Mouse (Mus musculus) lung, embryonic 16.5 days (tissue): Measurements from ENCODE around the gene Tas2r143. TPM values are rescaled to one million over a fixed set of nuclear protein-coding genes. Genes with fewer than 3 reads are reported as not detected.

ENCODE experiments used
- ATAC-seq: fragments of 200-750 bp; cut with Nextera tagmentation; 2 replicates; pipeline ENCODE4 v1.8.0; 2017; ENCODE audit warnings: low read depth, mild to moderate bottlenecking, moderate library complexity
- H3K27ac ChIP-seq: fragments of 300-500 bp; sonication (generic); 2 replicates; pipeline ENCODE4 v1.5.1; 2014; ENCODE audit warnings: mild to moderate bottlenecking, control low read depth, low read length
- H3K27me3 ChIP-seq: fragments of 300-500 bp; sonication (generic); 2 replicates; pipeline ENCODE4 v1.6.1; 2014; ENCODE audit warnings: low read depth, low read length, mixed read lengths; ENCODE audit not compliant: control insufficient read depth, insufficient read depth
- H3K36me3 ChIP-seq: fragments of 300-500 bp; sonication (generic); 2 replicates; pipeline ENCODE4 v1.6.1; 2014; ENCODE audit warnings: low read length; ENCODE audit not compliant: control insufficient read depth, insufficient read depth
- H3K4me1 ChIP-seq: fragments of 300-500 bp; sonication (generic); replicated peaks from 2 replicates; pipeline ENCODE4 v1.6.1; 2014; ENCODE audit warnings: low read length, mixed read lengths; ENCODE audit not compliant: control insufficient read depth, insufficient read depth
- H3K4me2 ChIP-seq: fragments of 300-500 bp; sonication (generic); 2 replicates; pipeline ENCODE4 v1.6.1; 2014; ENCODE audit warnings: low read depth, low read length, control low read depth
- H3K4me3 ChIP-seq: fragments of 300-500 bp; sonication (generic); 2 replicates; pipeline ENCODE4 v1.5.1; 2014; ENCODE audit warnings: mild to moderate bottlenecking, low read length, control low read depth
- H3K9ac ChIP-seq: fragments of 300-500 bp; sonication (generic); 2 replicates; pipeline ENCODE4 v1.6.1; 2014; ENCODE audit warnings: low read length, control low read depth
- H3K9me3 ChIP-seq: fragments of 300-500 bp; sonication (generic); 2 replicates; pipeline ENCODE4 v1.6.1; 2016; ENCODE audit warnings: low read length; ENCODE audit not compliant: control insufficient read depth
- WGBS: fragments of 180-500 bp; shearing (Covaris S2); extraction: QIAGEN DNeasy Blood & Tissue Kit; methylation state at CpG from one replicate; pipeline ENCODE4 v1.1.7; 2014; 5-methylcytosine and 5-hydroxymethylcytosine counted together
- polyA plus RNA-seq: library from polyadenylated mRNA; unstranded; fragments of >200 nt; fragmentation: Nextera tagmentation; extraction: Ambion mirVana; gene quantifications from 2 replicates; pipeline ENCODE4 v1.2.1, GENCODE M21; 2015

Tas2r143 gene
- polyA plus RNA-seq, 1 experiment from 2014 or later = not detected

GRCm38 (mm10) chr6:42364066-42364465 lies 36.0 kb upstream of the Tas2r143 start:
- H3K4me3 ChIP-seq = no peak overlapping the region
- H3K4me1 ChIP-seq = peaks cover 16% of the 10 kb centered on the region
- no peak for ATAC-seq
- no peaks in the 10 kb centered on the region for H3K27me3 ChIP-seq
- no peak overlapping the region for H3K4me2 ChIP-seq
- H3K9ac ChIP-seq = no peak overlapping the region
- H3K9me3 ChIP-seq = no peaks in the 10 kb centered on the region
- peaks cover 18% of the 10 kb centered on the region for H3K36me3 ChIP-seq
- no peak overlapping the region for H3K27ac ChIP-seq
- 80% methylated on average over 4 of the region's 4 CpGs for WGBS

- Histone ChIP-seq H3K27ac (no peak overlapping the region), H3K36me3 (peaks cover 16% of the 10 kb centered on the region), H3K4me2 (no peak overlapping the region), H3K4me3 (no peak overlapping the region), H3K9me3 (no peaks in the 10 kb centered on the region), H3K4me1 (peaks cover 14% of the 10 kb centered on the region), H3K27me3 (no peaks in the 10 kb centered on the region), H3K9ac (no peak overlapping the region)
- WGBS = 78% methylated on average over 15 of the region's 15 CpGs
- ATAC-seq = no peak
These were observed 35.4 kb upstream of the Tas2r143 start for GRCm38 (mm10) chr6:42364607-42365006.

- no peaks in the 10 kb centered on the region for H3K9me3 ChIP-seq
- H3K4me2 ChIP-seq = no peak overlapping the region
- ATAC-seq = no peak
- no peak overlapping the region for H3K4me3 ChIP-seq
- H3K9ac ChIP-seq = no peak overlapping the region
- H3K36me3 ChIP-seq = peaks cover 11% of the 10 kb centered on the region
- peaks cover 10% of the 10 kb centered on the region for H3K4me1 ChIP-seq
- H3K27me3 ChIP-seq = no peaks in the 10 kb centered on the region
- WGBS = 91% methylated on average over 6 of the region's 6 CpGs
- no peak overlapping the region for H3K27ac ChIP-seq
These were observed 34.8 kb upstream of the Tas2r143 start for GRCm38 (mm10) chr6:42365215-42365614.

GRCm38 (mm10) chr6:42369870-42370269 lies 30.2 kb upstream of the Tas2r143 start:
- peak overlapping the region; percentile 78 for H3K27ac ChIP-seq
- H3K4me3 ChIP-seq = no peak overlapping the region
- no peaks in the 10 kb centered on the region for H3K27me3 ChIP-seq
- 30% methylated on average over 3 of the region's 3 CpGs for WGBS
- peak; percentile 67 for ATAC-seq
- no peak overlapping the region for H3K9ac ChIP-seq
- H3K4me1 ChIP-seq = peaks cover 22% of the 10 kb centered on the region
- H3K4me2 ChIP-seq = no peak overlapping the region
- no peaks in the 10 kb centered on the region for H3K36me3 ChIP-seq
- no peaks in the 10 kb centered on the region for H3K9me3 ChIP-seq

GRCm38 (mm10) chr6:42370630-42371363 lies 29.2 kb upstream of the Tas2r143 start:
- Histone ChIP-seq H3K27ac (peak overlapping the region; percentile 84), H3K36me3 (no peaks in the 10 kb centered on the region)

GRCm38 (mm10) chr6:42372001-42372400 lies 28.0 kb upstream of the Tas2r143 start:
- H3K9ac ChIP-seq = peak overlapping the region; percentile 82
- peaks cover 35% of the 10 kb centered on the region for H3K4me1 ChIP-seq
- 24% methylated on average over 3 of the region's 3 CpGs for WGBS

More at GRCm38 (mm10) chr6:42370630-42371363, 29.2 kb upstream of the Tas2r143 start:
- H3K4me3 ChIP-seq = no peak overlapping the region
- peaks cover 26% of the 10 kb centered on the region for H3K4me1 ChIP-seq
- peak; percentile 82 for ATAC-seq
- no peaks in the 10 kb centered on the region for H3K27me3 ChIP-seq
- H3K9ac ChIP-seq = no peak overlapping the region
- 33% methylated on average over 4 of the region's 4 CpGs for WGBS
- H3K4me2 ChIP-seq = peak overlapping the region; percentile 30; the same call in 1 of the 2 replicates
- H3K9me3 ChIP-seq = no peaks in the 10 kb centered on the region

GRCm38 (mm10) chr6:42372421-42372815 lies 27.6 kb upstream of the Tas2r143 start:
- Histone ChIP-seq H3K36me3 (no peaks in the 10 kb centered on the region), H3K4me3 (peak overlapping the region; percentile 68), H3K4me1 (peaks cover 35% of the 10 kb centered on the region), H3K27ac (peak overlapping the region; percentile 84), H3K9ac (peak overlapping the region; percentile 82), H3K27me3 (no peaks in the 10 kb centered on the region), H3K4me2 (peak overlapping the region; percentile 89), H3K9me3 (no peaks in the 10 kb centered on the region)
- ATAC-seq = no peak
- WGBS = 34% methylated on average over 9 of the region's 9 CpGs

More at GRCm38 (mm10) chr6:42372001-42372400, 28.0 kb upstream of the Tas2r143 start:
- H3K27ac ChIP-seq = peak overlapping the region; percentile 84
- no peaks in the 10 kb centered on the region for H3K27me3 ChIP-seq
- ATAC-seq = no peak
- H3K36me3 ChIP-seq = no peaks in the 10 kb centered on the region
- peak overlapping the region; percentile 89 for H3K4me2 ChIP-seq
- no peaks in the 10 kb centered on the region for H3K9me3 ChIP-seq
- peak overlapping the region; percentile 68 for H3K4me3 ChIP-seq

- peak within 1 kb of the TSS; percentile 82 for H3K9ac ChIP-seq
- peaks cover 35% of the 10 kb centered on the region for H3K4me1 ChIP-seq
- H3K4me2 ChIP-seq = peak within 1 kb of the TSS; percentile 89
- ATAC-seq = peak; percentile 56
- H3K27ac ChIP-seq = peak within 1 kb of the TSS; percentile 84
- H3K27me3 ChIP-seq = no peaks in the 10 kb centered on the region
- H3K4me3 ChIP-seq = peak within 1 kb of the TSS; percentile 68
- H3K36me3 ChIP-seq = no peaks in the 10 kb centered on the region
- under 1% methylated on average over 35 of the region's 36 CpGs for WGBS
- no peaks in the 10 kb centered on the region for H3K9me3 ChIP-seq
These were observed 27.1 kb upstream of the Tas2r143 start, which contains the start of gene Epha1 for GRCm38 (mm10) chr6:42372816-42373547. TSS of gene Epha1 (minus strand) at chr6:42373268.
